Mouse (Mus musculus): ENCODE results near the gene Rdh7.
"Not testable (repeated sequence)": the region's sequence is repeated elsewhere in the genome, so short reads cannot be mapped to it uniquely, and the experiment has no call there.

Gene Rdh7

DNA sequence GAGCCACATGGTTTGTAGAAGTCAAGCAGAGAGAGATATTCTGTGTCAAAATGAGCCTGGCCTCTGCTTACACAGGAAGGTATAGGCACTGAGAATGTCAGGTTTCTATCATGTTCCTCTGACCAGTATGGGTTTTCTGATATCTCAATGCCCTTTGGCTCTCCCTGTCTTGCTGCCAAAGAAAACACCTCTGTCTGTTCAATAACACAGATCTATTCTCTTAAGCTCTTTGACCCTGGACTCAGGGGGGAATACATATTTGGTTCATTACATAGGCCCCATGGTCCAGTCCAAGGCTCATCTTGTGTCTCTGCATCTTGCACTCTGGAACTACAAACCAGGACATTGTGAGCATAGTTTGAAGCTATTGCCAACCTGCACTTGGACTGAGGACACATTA lies at the start of gene Rdh7:
Gene Rdh7 (minus strand): TSS at position 213 of the 400 bp plus-strand sequence.
- no peak for DNase-seq

DNA sequence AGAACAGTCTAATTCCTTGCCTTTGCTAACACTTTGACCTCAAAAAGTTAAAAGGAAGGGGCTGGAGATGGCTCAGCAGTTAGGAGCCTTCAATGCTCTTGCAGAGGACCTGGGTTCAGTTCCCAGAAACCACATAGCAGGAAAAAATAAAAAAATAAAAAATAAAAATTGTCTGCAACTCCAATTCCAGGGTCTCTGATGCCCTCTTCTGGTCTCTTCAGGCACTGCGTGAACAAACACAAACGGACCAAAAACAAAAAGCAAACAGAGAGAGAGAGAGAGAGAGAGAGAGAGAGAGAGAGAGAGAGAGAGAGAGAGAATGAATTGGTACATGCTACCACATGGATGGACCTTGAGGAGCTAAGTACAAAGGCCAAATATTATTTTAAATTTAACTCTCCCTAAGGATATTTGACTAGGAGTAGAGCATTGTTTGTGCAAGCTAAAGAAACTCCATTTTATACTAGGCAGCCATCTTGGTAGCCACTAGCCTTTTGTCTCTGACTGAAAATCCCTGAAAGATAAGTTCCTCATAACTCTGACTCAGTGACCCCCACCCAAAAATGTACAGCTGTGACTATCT lies 48.9 kb upstream of the Rdh7 start:
- peak; percentile 40 to 82 for DNase-seq

DNA sequence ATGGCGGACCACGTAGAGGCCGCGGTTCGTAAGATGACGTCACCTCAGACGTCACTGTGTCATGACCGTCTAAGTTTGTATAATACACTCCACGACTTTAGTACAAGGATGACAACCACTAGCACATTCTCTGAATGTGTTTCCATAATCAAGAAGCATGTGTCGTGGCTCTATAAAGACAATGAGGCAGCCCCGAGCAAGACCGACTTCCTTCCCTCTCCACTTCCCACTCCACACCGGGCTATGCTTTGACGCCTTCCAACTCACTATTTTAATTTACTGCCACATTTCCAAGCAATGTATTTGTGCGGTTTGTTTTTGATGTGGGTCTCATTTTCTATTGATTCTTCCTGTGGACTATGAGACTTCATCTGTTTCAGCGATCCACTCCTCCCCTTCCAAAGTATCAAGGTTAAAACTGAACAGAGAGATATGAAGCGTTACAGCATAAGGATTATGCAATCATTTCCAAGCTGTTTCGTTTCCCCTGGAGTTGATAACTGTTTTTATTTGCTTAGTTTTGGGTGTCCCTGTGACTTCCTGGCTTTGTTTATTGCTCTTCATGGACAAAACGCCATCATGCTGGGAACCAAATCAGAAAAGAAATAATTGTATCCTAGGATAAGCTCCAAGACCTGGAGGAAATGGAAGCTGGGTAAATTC lies 48.3 kb upstream of the Rdh7 start:
- DNase-seq: no peak

DNA sequence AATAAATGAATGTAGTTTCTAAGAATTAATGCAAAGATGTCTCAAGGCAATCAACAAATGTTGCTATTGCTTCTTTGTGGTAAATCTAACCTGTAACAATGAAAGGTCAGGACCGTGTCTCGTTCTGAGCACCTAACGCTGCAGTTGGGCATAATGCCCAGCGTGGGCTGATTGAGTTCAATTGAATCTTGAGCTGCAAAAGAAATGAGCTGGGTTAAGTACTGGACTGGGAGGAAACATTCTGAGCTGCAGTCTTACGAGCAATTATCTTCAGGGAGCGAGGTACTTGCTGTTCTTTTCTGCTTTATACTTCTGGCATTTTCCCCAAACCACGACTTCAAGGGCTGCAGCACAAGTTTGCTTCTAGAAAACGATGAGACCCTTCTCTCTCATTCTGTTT lies 47.7 kb upstream of the Rdh7 start:
- no peak for DNase-seq

DNA sequence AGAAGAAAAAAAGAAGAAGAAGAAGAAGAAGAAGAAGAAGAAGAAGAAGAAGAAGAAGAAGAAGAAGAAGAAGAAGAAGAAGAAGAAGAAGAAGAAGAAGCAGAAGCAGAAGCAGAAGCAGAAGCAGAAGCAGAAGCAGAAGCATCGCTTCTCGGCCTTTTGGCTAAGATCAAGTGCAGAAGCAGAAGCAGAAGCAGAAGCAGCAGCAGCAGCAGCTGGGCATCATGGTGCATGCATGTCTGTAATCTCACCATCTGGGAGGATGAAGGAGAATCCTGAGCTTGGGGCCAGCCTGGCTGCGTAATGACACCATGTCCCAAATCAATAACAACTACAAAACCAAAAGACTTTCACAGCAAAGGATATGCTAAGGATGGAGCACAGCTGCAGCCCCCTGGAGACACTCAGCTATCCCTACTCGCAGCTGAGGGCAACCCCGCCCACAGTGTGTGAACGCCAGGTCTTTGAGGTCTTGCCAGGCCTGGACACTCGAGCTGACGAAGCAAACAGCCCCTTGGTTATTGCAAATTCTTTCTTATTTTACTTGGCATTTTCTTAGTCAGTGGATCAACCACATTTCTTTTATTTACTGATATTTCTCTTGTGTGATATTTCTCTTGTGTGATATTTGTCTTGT lies 43.8 kb upstream of the Rdh7 start:
- DNase-seq: peak; percentile 17 to 62

DNA sequence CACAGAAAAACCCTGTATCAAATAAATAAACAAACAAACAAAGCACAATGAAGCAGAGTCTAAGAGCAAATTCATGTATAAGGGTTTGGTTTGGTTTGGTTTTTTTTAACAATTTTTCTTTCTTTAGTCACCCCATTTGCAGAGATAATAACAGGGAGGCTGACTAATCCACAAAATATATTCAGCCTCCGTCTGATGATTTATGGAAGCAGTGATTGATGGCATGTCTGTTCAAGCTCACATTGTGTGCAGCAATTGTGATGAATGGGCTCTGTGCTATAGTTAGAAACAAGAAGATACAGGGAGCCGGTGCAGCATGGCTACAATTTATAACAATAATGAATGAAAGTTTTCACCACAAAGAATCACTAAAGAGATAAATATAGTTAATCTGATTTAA lies 39.1 kb upstream of the Rdh7 start:
- DNase-seq: no peak

DNA sequence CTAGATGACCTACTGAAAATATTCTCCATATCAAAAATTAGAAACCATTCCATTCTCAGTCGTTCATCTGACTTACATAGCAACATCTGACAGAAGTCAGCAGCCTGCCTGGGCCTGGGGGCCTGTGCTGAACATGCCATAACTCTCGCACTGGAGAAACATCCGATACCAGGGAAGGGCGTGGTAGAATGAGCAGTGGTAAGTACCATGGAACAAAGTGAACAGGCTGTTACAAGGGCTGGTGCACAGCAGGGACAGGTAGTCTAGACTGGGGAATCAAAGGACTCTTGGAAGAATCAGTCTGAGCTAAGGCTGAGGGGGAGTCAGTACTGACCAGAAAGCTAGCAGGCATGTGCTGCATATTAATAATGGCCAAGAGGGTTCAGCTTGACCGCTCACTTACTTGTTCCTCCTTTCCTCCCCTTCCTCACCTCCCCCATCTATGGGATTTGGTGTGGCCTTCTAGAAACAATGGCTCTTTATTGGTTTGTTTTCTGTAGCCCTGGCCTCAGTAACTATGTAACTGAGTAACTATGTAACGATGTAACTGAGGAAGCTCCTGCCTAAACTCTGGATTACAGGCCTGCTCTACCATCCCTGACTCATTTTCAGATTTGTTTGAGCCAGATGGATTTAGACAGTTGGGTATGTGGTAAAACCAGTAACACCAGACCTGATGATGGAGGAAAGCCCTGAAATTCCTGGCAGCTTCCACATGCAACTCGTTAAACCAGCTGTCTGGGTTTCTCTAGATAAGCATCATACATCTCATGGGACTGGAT lies 36.2 kb upstream of the Rdh7 start:
- DNase-seq: no peak

DNA sequence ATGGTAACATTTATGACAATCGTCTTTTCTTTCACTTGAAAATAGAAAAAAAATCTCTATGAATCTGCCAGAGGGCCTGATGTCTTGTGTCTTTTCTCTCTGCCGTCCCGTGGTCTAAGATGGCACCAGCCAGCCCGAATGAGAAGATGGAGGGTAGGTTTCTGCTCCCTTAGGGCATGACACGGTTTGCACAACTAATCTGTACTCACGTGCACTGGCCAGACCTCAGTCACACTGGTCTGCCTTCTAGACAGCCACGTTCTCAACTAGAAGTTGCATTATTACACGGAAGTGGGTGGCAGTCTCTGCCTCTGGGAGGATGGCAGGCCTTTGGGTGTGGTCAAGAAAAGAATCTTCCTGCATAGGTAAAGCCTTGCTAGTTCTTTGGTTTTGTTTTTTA lies 34.4 kb upstream of the Rdh7 start:
- no peak for DNase-seq

DNA sequence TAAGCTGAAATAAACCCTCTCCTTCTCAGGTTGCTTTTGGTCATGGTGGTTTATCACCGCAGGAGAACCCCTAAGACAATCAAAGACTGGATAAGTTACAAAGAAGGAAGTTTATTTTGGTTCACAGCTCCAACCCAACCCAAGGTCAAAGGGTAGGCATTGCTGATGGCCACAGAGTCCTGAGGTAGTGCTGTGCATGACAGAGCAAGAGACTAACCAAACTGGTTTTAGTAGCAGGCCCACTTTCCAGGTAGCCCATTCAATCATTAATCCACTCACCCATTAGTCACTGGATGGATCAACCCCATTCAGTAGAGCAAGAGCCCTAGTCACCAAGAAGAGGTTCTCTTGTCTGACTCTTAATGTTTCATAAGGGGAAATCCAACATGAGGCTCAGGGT lies 33.6 kb upstream of the Rdh7 start:
- DNase-seq: no peak

DNA sequence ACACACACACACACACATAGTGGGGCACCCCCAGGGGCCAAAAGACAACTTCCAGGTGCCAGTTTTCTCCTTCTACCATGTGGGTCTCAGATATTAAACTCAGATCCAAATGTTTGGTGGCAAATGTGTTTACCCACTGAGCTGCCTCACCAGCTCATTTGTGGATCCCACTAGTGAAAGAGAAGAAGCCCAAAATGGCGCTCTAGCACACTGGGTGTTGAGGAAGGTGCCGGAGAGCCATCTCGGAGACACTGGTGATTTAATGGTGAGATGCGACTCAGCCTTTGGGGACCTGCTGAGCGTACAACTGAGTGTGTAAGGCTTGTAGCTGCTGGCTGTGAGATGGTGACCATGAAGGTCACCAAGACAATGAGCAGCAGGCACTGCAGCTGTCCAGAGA lies 29.0 kb upstream of the Rdh7 start:
- no peak for DNase-seq

DNA sequence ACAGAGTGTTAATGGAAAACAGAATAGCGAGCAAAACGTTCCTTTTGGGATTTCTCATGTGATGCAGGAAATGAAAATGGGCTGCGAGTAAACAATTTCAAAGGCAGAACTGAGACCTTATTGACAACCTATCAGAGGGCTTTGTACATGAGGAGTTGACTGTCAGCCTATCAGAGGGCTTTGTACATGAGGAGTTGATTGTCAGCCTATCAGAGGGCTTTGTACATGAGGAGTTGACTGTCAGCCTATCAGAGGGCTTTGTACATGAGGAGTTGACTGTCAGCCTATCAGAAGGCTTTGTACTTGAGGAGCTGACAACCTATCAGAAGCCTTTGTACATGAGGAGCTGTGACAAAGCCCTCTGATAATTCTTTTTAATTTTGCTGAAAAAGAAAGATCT lies 28.6 kb upstream of the Rdh7 start:
- not testable (repeated sequence) for DNase-seq

DNA sequence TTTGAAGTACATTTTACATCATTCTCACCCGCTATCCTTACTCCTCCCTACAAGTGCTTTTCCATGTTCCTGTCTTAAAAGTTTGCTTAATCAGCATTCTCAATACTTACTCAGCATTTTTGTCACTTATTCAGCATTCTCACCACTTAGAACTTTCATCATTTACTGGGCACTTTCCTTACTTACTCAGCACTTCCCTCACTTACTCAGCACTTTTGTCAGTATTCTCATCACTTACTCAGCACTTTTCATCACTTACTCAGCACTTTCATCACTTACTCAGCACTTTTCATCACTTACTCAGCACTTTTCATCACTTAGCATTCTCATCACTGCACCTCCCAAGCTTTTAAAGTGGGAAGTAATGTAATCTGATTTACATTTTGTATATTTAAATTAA lies 27.0 kb upstream of the Rdh7 start:
- DNase-seq: no peak

DNA sequence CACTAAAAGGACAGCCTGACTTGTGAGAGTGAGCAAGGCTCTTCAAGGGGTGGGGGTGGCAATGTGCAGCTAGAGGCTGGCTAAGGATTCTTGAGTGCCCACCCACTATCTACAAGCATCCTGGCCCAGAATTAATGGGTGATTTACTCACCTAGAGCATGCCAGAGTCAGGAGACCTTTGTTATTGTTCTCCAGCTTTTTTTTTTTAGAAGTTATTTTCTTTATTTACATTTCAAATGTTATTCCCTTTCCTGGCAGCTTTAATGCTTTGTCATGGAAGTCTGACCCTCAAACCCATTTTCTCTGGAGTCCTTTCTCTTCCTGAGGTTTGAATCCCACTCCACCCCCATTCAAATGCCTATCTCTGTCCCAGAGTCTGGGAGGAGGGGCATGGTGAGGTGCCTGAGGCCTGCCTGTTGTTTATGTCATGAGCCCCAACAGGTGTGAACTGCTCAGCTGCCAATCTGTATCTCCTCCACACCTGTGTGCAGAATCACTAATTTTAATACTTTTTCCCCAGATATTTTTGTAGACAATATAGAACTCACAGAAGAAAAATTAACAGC lies 18.9 kb upstream of the Rdh7 start:
- DNase-seq: no peak

DNA sequence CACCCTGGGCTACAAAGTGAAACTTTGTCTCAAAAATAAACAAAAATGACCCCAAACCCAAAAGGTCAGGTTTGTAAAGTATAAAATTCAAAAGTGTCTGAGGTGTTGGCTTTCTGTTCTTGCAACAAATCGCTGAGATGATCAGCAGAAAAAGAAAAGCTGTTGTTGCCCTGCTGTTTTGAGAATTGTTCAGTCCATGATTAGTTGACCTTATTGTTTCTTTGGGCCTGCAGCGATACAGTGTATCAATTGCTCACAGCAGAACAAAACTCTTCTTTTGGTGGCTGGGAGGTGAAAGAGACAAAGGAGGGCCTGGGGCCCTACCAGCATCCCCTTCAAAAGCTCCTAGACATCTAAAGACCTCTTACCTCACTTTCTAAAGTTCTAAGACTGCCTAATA lies 17.5 kb upstream of the Rdh7 start:
- DNase-seq: no peak

DNA sequence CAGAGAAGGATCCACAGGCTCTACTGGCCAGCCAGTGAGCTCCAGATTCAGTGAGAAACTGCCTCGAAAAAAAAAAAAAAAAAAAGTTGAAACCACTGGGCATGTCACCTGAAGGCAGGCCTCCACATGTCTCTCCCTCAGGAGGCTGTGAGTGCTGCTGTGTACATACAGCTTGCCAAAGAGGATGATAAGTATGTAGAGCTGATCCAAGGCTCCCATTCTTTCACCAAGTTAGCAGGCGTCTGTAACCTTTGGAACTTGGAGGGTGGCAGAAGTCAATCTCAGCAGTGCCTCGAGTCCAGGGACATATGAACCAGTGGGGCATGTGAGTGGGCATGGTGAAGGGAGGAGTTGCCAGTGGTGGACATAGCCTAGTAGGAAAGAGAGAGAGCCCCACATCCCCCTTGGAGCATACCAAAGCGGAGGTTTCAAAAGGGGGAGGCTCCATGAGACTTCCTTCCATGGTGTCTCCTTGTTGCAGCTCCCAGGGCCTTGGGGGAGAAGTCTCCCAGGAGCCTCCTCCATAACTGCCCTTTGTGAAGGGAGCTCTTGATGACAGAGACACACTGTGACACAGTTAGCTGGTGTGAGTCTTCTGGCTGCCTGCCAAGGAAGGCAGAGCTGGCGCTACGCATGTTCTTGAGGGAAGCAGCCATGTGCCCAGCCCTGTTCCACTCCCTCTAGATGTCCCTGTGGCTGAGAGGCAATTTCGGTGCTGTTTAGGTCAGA lies 16.3 kb upstream of the Rdh7 start:
- peak; percentile 18 to 41 for DNase-seq

DNA sequence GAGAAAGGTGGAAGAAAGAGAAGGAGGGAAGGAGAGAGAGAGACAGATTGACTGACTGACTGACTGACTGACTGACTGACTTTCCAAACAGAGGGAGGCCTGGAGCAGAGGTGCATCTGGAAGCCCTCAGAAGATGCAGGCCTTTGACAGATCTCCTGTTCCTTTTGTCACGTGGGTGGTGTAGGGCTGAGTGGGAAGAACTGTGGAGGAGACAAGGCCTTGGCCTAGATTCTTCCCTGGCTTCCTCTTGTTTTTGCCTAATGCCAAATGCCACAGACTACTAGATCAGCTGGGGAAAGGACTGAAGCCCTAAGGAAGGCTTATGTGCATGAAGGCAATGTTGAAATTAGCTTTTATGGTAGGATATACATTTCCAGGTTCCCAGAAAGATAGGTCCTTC lies 14.5 kb upstream of the Rdh7 start:
- no peak for DNase-seq

DNA sequence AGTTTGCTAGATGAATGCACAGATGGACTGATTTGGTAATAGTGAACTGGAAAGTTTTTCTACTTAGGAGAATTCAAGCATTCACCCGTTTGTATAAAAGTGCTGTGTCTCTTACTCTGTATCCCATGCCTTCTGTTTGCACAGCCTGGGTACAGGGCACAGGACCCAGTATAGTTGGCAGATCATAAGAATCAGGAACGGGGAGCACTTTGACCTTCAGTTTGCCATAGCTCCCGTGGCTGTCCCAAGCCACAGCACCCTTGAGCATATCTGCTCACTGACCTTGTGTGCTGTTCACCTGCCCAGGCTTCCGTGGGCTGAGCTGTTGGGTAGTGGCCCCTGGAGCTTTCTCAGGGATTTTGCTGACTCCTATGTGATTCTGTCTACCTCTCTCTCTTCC lies 13.1 kb upstream of the Rdh7 start:
- DNase-seq: no peak

DNA sequence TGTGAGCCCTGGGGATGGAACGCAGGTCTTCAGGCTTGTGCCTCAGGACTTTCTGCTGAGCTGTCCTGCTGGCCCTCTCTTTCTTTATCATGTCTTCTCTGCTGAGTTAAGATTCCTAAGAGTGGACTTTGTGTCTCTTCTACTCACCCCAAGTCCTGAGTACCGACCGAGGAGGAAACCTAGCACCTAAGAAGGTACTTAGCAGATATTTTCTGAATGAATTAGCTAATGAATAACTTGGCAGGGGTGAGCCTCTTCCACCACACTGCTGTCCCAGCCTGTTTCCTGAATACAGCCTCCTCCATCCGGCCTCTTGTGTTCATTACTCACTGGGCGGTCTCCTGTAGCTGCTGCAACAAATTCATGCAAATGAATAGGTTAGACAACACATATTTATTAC lies 11.2 kb upstream of the Rdh7 start:
- DNase-seq: no peak

DNA sequence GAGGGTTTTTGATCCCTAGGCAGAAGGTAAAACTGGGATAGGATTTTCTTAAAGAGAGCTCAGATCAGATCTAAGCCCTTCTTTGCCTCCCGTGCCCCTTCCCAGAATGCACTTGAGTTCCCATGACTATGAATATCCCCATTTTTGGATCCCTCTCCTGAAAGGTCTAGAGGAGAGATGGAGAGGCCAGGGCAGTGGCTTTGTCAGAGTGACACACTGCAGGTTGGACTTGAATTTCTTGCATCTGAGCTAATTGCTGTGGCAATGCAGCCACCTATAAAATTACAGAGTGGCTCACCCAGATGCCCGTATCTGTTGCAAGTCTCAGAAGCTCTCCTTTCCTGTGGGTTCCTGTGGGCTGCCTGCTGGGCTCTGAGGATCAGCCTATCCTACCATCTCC lies 9.6 kb upstream of the Rdh7 start, which contains the start of gene Sdr9c7:
Gene Sdr9c7 (plus strand): TSS at position 301 of the 400 bp plus-strand sequence.
- DNase-seq: no peak

DNA sequence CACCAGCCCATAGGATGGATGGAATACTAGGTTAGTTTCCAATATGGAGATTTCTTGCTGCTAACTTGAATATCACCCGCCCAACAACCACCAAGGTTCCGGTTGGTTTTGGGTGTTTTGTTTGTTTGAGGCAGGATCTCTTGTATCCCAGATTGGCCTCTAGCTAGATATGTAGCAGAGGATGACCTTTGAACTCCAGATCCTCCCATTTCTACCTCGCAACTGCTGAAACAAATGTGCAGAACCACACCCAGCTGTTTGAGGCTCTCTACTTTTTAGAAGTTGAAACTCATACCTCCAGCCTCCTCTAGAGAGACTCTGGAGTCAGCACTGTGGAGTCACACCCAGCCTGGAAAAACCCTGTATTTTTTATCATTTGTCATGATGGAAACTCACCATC lies 8.9 kb upstream of the Rdh7 start:
- DNase-seq: no peak

DNA sequence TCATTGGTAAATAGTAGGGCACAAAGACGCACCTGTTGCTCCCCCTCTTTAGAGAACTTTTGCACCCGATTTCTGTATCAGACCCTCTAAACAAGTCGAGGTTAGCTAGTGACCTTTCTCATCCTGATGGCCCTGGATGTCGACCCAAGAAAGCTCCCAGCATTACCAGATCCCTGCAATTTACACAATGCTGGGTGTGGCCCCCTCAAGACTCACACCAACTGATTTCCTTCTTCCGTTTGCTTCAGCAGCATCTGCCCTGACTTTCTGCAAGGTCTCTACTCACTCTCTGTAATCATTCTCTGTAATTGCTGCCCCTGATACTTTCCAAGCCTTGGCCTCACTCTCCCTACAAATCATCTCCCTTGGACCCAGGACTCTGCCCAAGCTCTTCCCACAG lies 8.1 kb upstream of the Rdh7 start:
- DNase-seq: no peak

DNA sequence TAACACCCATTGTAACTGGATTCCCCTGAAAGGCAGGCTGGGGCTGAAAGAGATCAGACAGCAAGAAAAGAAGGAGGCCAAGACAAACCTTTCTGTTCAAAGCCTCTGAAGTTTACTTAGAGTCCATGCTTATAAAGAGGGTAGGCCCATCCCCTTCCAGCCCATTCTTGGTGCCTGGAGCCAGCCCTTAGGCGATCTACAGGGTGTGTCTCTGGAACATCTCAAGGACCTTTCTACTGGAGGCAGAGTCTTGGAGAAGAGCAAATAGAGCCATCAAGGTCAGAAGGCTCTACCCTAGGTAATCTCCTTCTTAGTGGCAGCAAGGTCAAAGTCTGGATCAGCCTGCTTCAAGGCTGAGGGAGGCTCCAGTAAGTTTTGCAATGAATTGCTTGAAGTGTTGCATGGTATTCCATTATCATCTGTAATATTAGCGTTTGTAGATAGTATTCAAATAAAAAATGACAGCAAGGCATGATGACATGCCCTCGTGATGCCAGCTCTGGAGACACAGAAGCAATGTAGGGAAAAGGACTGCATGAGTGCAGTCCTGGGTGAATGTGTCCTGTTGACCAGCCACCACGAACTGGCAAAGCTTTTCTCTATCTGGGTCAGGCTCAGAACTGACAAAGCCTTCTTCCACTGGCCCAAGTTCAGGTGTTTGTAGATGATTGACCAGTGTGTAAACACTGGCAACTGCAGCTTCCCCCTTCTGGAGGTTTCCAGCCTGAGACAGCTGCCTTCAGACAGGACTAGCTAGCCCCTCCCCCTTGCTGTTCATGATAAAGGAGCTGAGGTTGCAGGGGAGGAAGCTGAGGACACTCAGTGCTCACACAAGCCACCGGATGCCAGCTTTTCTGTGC lies 4.8 kb upstream of the Rdh7 start:
- DNase-seq: peak; percentile 33 to 50
